Mouse (Mus musculus): ENCODE results near the gene Gale. TPM values are rescaled to one million over a fixed set of nuclear protein-coding genes. Genes with fewer than 3 reads are reported as not detected.

Gene Gale
- polyA plus RNA-seq (2015; fragmentation: Nextera tagmentation; extraction: Ambion mirVana), result 35.2 and 36.7 TPM in 2 replicates

- Histone ChIP-seq H3K9ac (peak within 1 kb of the TSS; percentile 80), H3K4me2 (peak within 1 kb of the TSS; percentile 96), H3K27ac (peak within 1 kb of the TSS; percentile 93), H3K9me3 (replicated peaks) (no peaks in the 10 kb centered on the region), H3K4me3 (replicated peaks) (peak within 1 kb of the TSS; percentile 86), H3K4me1 (peaks cover 22% of the 10 kb centered on the region), H3K27me3 (no peaks in the 10 kb centered on the region), H3K36me3 (peaks cover 60% of the 10 kb centered on the region)
- WGBS, result under 1% methylated on average over 56 of the region's 56 CpGs
- peak; percentile 93 for ATAC-seq (replicated peaks; ENCODE audit: low FRiP score)
Observed at GRCm38 (mm10) chr4:135963457-135964193, at the start of gene Gale. TSS of gene Gale (plus strand) at chr4:135963727.

GRCm38 (mm10) chr4:135918635-135919279 is 44.8 kb upstream of the Gale start:
- ATAC-seq (replicated peaks; ENCODE audit: low FRiP score), result no peak
- no peaks in the 10 kb centered on the region for H3K9me3 ChIP-seq (replicated peaks)
- H3K9ac ChIP-seq, result no peak overlapping the region
- H3K36me3 ChIP-seq, result peaks cover 9% of the 10 kb centered on the region
- no peak overlapping the region for H3K4me3 ChIP-seq (replicated peaks)
- H3K27me3 ChIP-seq, result no peaks in the 10 kb centered on the region
- H3K4me2 ChIP-seq, result no peak overlapping the region
- H3K27ac ChIP-seq, result no peak overlapping the region
- peaks cover 10% of the 10 kb centered on the region for H3K4me1 ChIP-seq
- WGBS, result 67% methylated on average over 13 of the region's 13 CpGs

GRCm38 (mm10) chr4:135919280-135919639 is 44.3 kb upstream of the Gale start:
- H3K9ac ChIP-seq, result no peak overlapping the region
- no peak overlapping the region for H3K4me3 ChIP-seq (replicated peaks)
- peaks cover 13% of the 10 kb centered on the region for H3K36me3 ChIP-seq
- no peak for ATAC-seq (replicated peaks; ENCODE audit: low FRiP score)
- H3K4me1 ChIP-seq, result peaks cover 10% of the 10 kb centered on the region
- WGBS, result 88% methylated on average over 3 of the region's 3 CpGs
- no peaks in the 10 kb centered on the region for H3K9me3 ChIP-seq (replicated peaks)
- no peak overlapping the region for H3K4me2 ChIP-seq
- H3K27me3 ChIP-seq, result no peaks in the 10 kb centered on the region
- no peak overlapping the region for H3K27ac ChIP-seq

- Histone ChIP-seq H3K9ac (peak within 1 kb of the TSS; percentile 76), H3K4me1 (peaks cover 10% of the 10 kb centered on the region), H3K4me3 (replicated peaks) (peak within 1 kb of the TSS; percentile 83), H3K4me2 (peak within 1 kb of the TSS; percentile 92), H3K36me3 (peaks cover 20% of the 10 kb centered on the region), H3K9me3 (replicated peaks) (no peaks in the 10 kb centered on the region), H3K27me3 (no peaks in the 10 kb centered on the region), H3K27ac (peak within 1 kb of the TSS; percentile 89)
- 2% methylated on average over 60 of the region's 60 CpGs for WGBS
- peak; percentile 97 for ATAC-seq (replicated peaks; ENCODE audit: low FRiP score)
Observed at GRCm38 (mm10) chr4:135920304-135921241, 43.0 kb upstream of the Gale start, which contains the start of gene Fuca1. TSS of gene Fuca1 (plus strand) at chr4:135920735.

GRCm38 (mm10) chr4:135921257-135922120 is 42.0 kb upstream of the Gale start:
- ATAC-seq (replicated peaks; ENCODE audit: low FRiP score), result no peak
- H3K27me3 ChIP-seq, result no peaks in the 10 kb centered on the region
- peaks cover 10% of the 10 kb centered on the region for H3K4me1 ChIP-seq
- H3K36me3 ChIP-seq, result peaks cover 29% of the 10 kb centered on the region
- 4% methylated on average over 26 of the region's 26 CpGs for WGBS
- H3K27ac ChIP-seq, result peak overlapping the region; percentile 89
- no peaks in the 10 kb centered on the region for H3K9me3 ChIP-seq (replicated peaks)
- peak overlapping the region; percentile 76 for H3K9ac ChIP-seq
- H3K4me2 ChIP-seq, result peak overlapping the region; percentile 92
- peak overlapping the region; percentile 83 for H3K4me3 ChIP-seq (replicated peaks)

GRCm38 (mm10) chr4:135922190-135922589 is 41.3 kb upstream of the Gale start:
- 52% methylated on average over 1 of the region's 1 CpGs for WGBS
- Histone ChIP-seq H3K9ac (peak overlapping the region; percentile 76; the same call in 1 of the 2 replicates), H3K4me1 (peaks cover 10% of the 10 kb centered on the region), H3K27ac (0 out of 2 replicates have a peak overlapping the region, but pooled peaks have one; percentile 89), H3K36me3 (peaks cover 31% of the 10 kb centered on the region), H3K27me3 (no peaks in the 10 kb centered on the region), H3K4me3 (replicated peaks) (peak overlapping the region; percentile 83; the same call in 1 of the 2 replicates), H3K4me2 (peak overlapping the region; percentile 92), H3K9me3 (replicated peaks) (no peaks in the 10 kb centered on the region)
- ATAC-seq (replicated peaks; ENCODE audit: low FRiP score), result no peak

GRCm38 (mm10) chr4:135924418-135924817 is 39.1 kb upstream of the Gale start:
- Histone ChIP-seq H3K9me3 (replicated peaks) (no peaks in the 10 kb centered on the region), H3K4me1 (peaks cover 10% of the 10 kb centered on the region), H3K27ac (no peak overlapping the region), H3K9ac (no peak overlapping the region), H3K4me3 (replicated peaks) (no peak overlapping the region), H3K4me2 (no peak overlapping the region), H3K36me3 (peaks cover 37% of the 10 kb centered on the region), H3K27me3 (no peaks in the 10 kb centered on the region)
- no peak for ATAC-seq (replicated peaks; ENCODE audit: low FRiP score)
- WGBS, result 90% methylated on average over 2 of the region's 2 CpGs

- Histone ChIP-seq H3K9ac (no peak overlapping the region), H3K9me3 (replicated peaks) (no peaks in the 10 kb centered on the region), H3K4me3 (replicated peaks) (no peak overlapping the region), H3K27ac (no peak overlapping the region), H3K4me1 (peaks cover 10% of the 10 kb centered on the region), H3K36me3 (peaks cover 44% of the 10 kb centered on the region), H3K27me3 (no peaks in the 10 kb centered on the region), H3K4me2 (no peak overlapping the region)
- no peak for ATAC-seq (replicated peaks; ENCODE audit: low FRiP score)
- whole genome bisulfite sequencing, result 93% methylated on average over 5 of the region's 5 CpGs
Observed at GRCm38 (mm10) chr4:135925341-135925740, 38.2 kb upstream of the Gale start.

- H3K36me3 ChIP-seq, result peaks cover 54% of the 10 kb centered on the region
- 86% methylated on average over 10 of the region's 10 CpGs for WGBS
- H3K9me3 ChIP-seq (replicated peaks), result no peaks in the 10 kb centered on the region
- H3K4me2 ChIP-seq, result no peak overlapping the region
- H3K27me3 ChIP-seq, result no peaks in the 10 kb centered on the region
- H3K4me3 ChIP-seq (replicated peaks), result no peak overlapping the region
- no peak for ATAC-seq (replicated peaks; ENCODE audit: low FRiP score)
- no peak overlapping the region for H3K9ac ChIP-seq
- H3K27ac ChIP-seq, result no peak overlapping the region
- peaks cover 9% of the 10 kb centered on the region for H3K4me1 ChIP-seq
Observed at GRCm38 (mm10) chr4:135926195-135926808, 37.2 kb upstream of the Gale start.

- 87% methylated on average over 3 of the region's 3 CpGs for WGBS
Observed at GRCm38 (mm10) chr4:135926861-135927260, 36.7 kb upstream of the Gale start.

More at GRCm38 (mm10) chr4:135926861-135927260, 36.7 kb upstream of the Gale start:
- Histone ChIP-seq H3K9me3 (replicated peaks) (no peaks in the 10 kb centered on the region), H3K4me3 (replicated peaks) (no peak overlapping the region), H3K4me1 (peaks cover 4% of the 10 kb centered on the region), H3K27ac (no peak overlapping the region), H3K9ac (no peak overlapping the region), H3K27me3 (no peaks in the 10 kb centered on the region), H3K4me2 (no peak overlapping the region), H3K36me3 (peaks cover 58% of the 10 kb centered on the region)
- ATAC-seq (replicated peaks; ENCODE audit: low FRiP score), result no peak

Measured in kidney, embryonic 15.5 days (tissue).